Mouse (Mus musculus) hindbrain, embryonic 14.5 days (tissue): Measurements from ENCODE around the gene Gtpbp6. TPM values are rescaled to one million over a fixed set of nuclear protein-coding genes. Genes with fewer than 3 reads are reported as not detected.
A peak's percentile ranks its signal among the peaks of the same experiment; 100 is the strongest.

ENCODE experiments used
- ATAC-seq: fragments of 200-750 bp; cut with Nextera tagmentation; 2 replicates; pipeline ENCODE4 v1.8.0; 2017; ENCODE audit warnings: moderate number of reproducible peaks, mild to moderate bottlenecking, moderate TSS enrichment, moderate library complexity; ENCODE audit not compliant: low FRiP score
- DNase-seq: peaks from one replicate; pipeline ENCODE4 v3.0.0-alpha.2; 2015; ENCODE audit warnings: low spot score
- H3K27ac ChIP-seq: fragments of 300-500 bp; sonication (generic); 2 replicates; pipeline ENCODE4 v1.5.1; 2014; ENCODE audit warnings: mild to moderate bottlenecking, moderate library complexity
- H3K27me3 ChIP-seq: fragments of 300-500 bp; sonication (generic); 2 replicates; pipeline ENCODE4 v1.6.1; 2014; ENCODE audit warnings: mild to moderate bottlenecking, low read length, mixed read lengths; ENCODE audit not compliant: control insufficient read depth, insufficient read depth
- H3K36me3 ChIP-seq: fragments of 300-500 bp; sonication (generic); replicated peaks from 2 replicates; pipeline ENCODE4 v1.6.1; 2014; ENCODE audit not compliant: control insufficient read depth, insufficient read depth
- H3K4me1 ChIP-seq: fragments of 300-500 bp; sonication (generic); replicated peaks from 2 replicates; pipeline ENCODE4 v1.6.1; 2014; ENCODE audit warnings: antibody characterized with exemption, low read length, mixed read lengths; ENCODE audit not compliant: control insufficient read depth, insufficient read depth
- H3K4me2 ChIP-seq: fragments of 300-500 bp; sonication (generic); replicated peaks from 2 replicates; pipeline ENCODE4 v1.6.1; 2014; ENCODE audit warnings: mild to moderate bottlenecking, moderate library complexity
- H3K4me3 ChIP-seq: fragments of 300-500 bp; sonication (generic); replicated peaks from 2 replicates; pipeline ENCODE4 v1.5.1; 2014; ENCODE audit warnings: mild to moderate bottlenecking, low read length
- H3K9ac ChIP-seq: fragments of 300-500 bp; sonication (generic); 2 replicates; pipeline ENCODE4 v1.6.1; 2014
- H3K9me3 ChIP-seq: fragments of 300-500 bp; sonication (generic); 2 replicates; pipeline ENCODE4 v1.6.1; 2016; ENCODE audit warnings: low read length; ENCODE audit not compliant: control insufficient read depth
- WGBS: fragments of 180-500 bp; shearing (Covaris S2); extraction: QIAGEN DNeasy Blood & Tissue Kit; methylation state at CpG from one replicate; pipeline ENCODE4 v1.1.7; 2014; 5-methylcytosine and 5-hydroxymethylcytosine counted together
- polyA plus RNA-seq: library from polyadenylated mRNA; unstranded; fragments of >200 nt; fragmentation: Nextera tagmentation; extraction: Ambion mirVana; gene quantifications from 2 replicates; pipeline ENCODE4 v1.2.1, GENCODE M21; 2014

Gene Gtpbp6
- polyA plus RNA-seq, 1 experiment from 2014 or later: 53.1 TPM

- H3K9me3 ChIP-seq: no peaks in the 10 kb centered on the region
- H3K27me3 ChIP-seq: no peaks in the 10 kb centered on the region
- peak within 1 kb of the TSS; percentile 76 for H3K9ac ChIP-seq
- WGBS: 1% methylated on average over 12 of the region's 12 CpGs
- DNase-seq (peak; percentile 89), ATAC-seq (peak; percentile 74)
- peak within 1 kb of the TSS; percentile 93 for H3K27ac ChIP-seq
- peaks cover 33% of the 10 kb centered on the region for H3K36me3 ChIP-seq
- peaks cover 17% of the 10 kb centered on the region for H3K4me1 ChIP-seq
- peak within 1 kb of the TSS; percentile 86 for H3K4me2 ChIP-seq
- peak within 1 kb of the TSS; percentile 70 for H3K4me3 ChIP-seq
Measured at GRCm38 (mm10) chr5:110109991-110110441, 2.0 kb upstream of the Gtpbp6 start, which contains the start of gene Zfp605. TSS of gene Zfp605 (plus strand) at chr5:110110092.

- DNase-seq: no peak
- no peak for ATAC-seq
- H3K27ac ChIP-seq: peak overlapping the region; percentile 97; the same call in 1 of the 2 replicates
- H3K27me3 ChIP-seq: no peaks in the 10 kb centered on the region
- peak overlapping the region; percentile 80 for H3K4me3 ChIP-seq
- peaks cover 17% of the 10 kb centered on the region for H3K4me1 ChIP-seq
- no peaks in the 10 kb centered on the region for H3K9me3 ChIP-seq
- peak overlapping the region; percentile 87 for H3K4me2 ChIP-seq
- H3K36me3 ChIP-seq: peaks cover 41% of the 10 kb centered on the region
- no peak overlapping the region for H3K9ac ChIP-seq
- 0% methylated on average over 7 of the region's 7 CpGs for WGBS
Measured at GRCm38 (mm10) chr5:110108305-110108628, 270 bp upstream of the Gtpbp6 start.

- peak overlapping the region; percentile 97 for H3K27ac ChIP-seq
- H3K9ac ChIP-seq: peak overlapping the region; percentile 80
- peak overlapping the region; percentile 87 for H3K4me2 ChIP-seq
- H3K27me3 ChIP-seq: no peaks in the 10 kb centered on the region
- H3K9me3 ChIP-seq: no peaks in the 10 kb centered on the region
- 15% methylated on average over 39 of the region's 41 CpGs for WGBS
- DNase-seq (no peak), ATAC-seq (peak; percentile 12)
- peaks cover 21% of the 10 kb centered on the region for H3K4me1 ChIP-seq
- H3K36me3 ChIP-seq: peaks cover 40% of the 10 kb centered on the region
- H3K4me3 ChIP-seq: peak overlapping the region; percentile 80
Measured at GRCm38 (mm10) chr5:110106901-110107564, 964 bp downstream of the Gtpbp6 start.

GRCm38 (mm10) chr5:110106140-110106871 is 1.7 kb downstream of the Gtpbp6 start:
- ATAC-seq (no peak), DNase-seq (no peak)
- no peaks in the 10 kb centered on the region for H3K27me3 ChIP-seq
- H3K4me3 ChIP-seq: peak overlapping the region; percentile 80
- 95% methylated on average over 26 of the region's 26 CpGs for WGBS
- H3K4me1 ChIP-seq: peaks cover 29% of the 10 kb centered on the region
- H3K27ac ChIP-seq: no peak overlapping the region
- H3K4me2 ChIP-seq: peak overlapping the region; percentile 87
- peak overlapping the region; percentile 80; the same call in 1 of the 2 replicates for H3K9ac ChIP-seq
- no peaks in the 10 kb centered on the region for H3K9me3 ChIP-seq
- peaks cover 35% of the 10 kb centered on the region for H3K36me3 ChIP-seq

- DNase-seq: no peak
- peaks cover 35% of the 10 kb centered on the region for H3K36me3 ChIP-seq
- WGBS: 96% methylated on average over 36 of the region's 36 CpGs
- H3K4me3 ChIP-seq: no peak overlapping the region
- H3K9ac ChIP-seq: no peak overlapping the region
- no peak overlapping the region for H3K4me2 ChIP-seq
- no peaks in the 10 kb centered on the region for H3K9me3 ChIP-seq
- peaks cover 28% of the 10 kb centered on the region for H3K4me1 ChIP-seq
- ATAC-seq: no peak
- no peaks in the 10 kb centered on the region for H3K27me3 ChIP-seq
- H3K27ac ChIP-seq: no peak overlapping the region
Measured at GRCm38 (mm10) chr5:110104616-110105380, 3.2 kb downstream of the Gtpbp6 start.

GRCm38 (mm10) chr5:110103901-110104615 is 3.9 kb downstream of the Gtpbp6 start:
- Histone ChIP-seq H3K36me3 (peaks cover 35% of the 10 kb centered on the region), H3K4me3 (no peak overlapping the region), H3K27ac (no peak overlapping the region), H3K4me2 (no peak overlapping the region), H3K9ac (no peak overlapping the region), H3K27me3 (no peaks in the 10 kb centered on the region), H3K4me1 (peaks cover 28% of the 10 kb centered on the region), H3K9me3 (no peaks in the 10 kb centered on the region)
- DNase-seq: no peak
- no peak for ATAC-seq
- whole genome bisulfite sequencing: 97% methylated on average over 27 of the region's 27 CpGs

- WGBS: 95% methylated on average over 19 of the region's 19 CpGs
- no peak for DNase-seq
- Histone ChIP-seq H3K9me3 (no peaks in the 10 kb centered on the region), H3K27me3 (no peaks in the 10 kb centered on the region), H3K4me1 (peaks cover 28% of the 10 kb centered on the region), H3K4me2 (no peak overlapping the region), H3K4me3 (no peak overlapping the region), H3K27ac (no peak overlapping the region), H3K36me3 (peaks cover 35% of the 10 kb centered on the region), H3K9ac (no peak overlapping the region)
- no peak for ATAC-seq
Measured at GRCm38 (mm10) chr5:110102853-110103625, 5.0 kb downstream of the Gtpbp6 start.

- peaks cover 28% of the 10 kb centered on the region for H3K4me1 ChIP-seq
- DNase-seq (no peak), ATAC-seq (no peak)
- no peaks in the 10 kb centered on the region for H3K27me3 ChIP-seq
- peaks cover 35% of the 10 kb centered on the region for H3K36me3 ChIP-seq
- H3K4me2 ChIP-seq: peak overlapping the region; percentile 73; the same call in 1 of the 2 replicates
- no peak overlapping the region for H3K9ac ChIP-seq
- H3K27ac ChIP-seq: no peak overlapping the region
- WGBS: 89% methylated on average over 13 of the region's 13 CpGs
- H3K4me3 ChIP-seq: 0 out of 2 replicates have a peak overlapping the region, but pooled peaks have one; percentile 35
- H3K9me3 ChIP-seq: no peaks in the 10 kb centered on the region
Measured at GRCm38 (mm10) chr5:110102429-110102828, 5.6 kb downstream of the Gtpbp6 start.
